Mouse (Mus musculus): ENCODE measurements around the gene Fam90a1b.

GRCm38 (mm10) chrX:94408975-94409374, 42.4 kb upstream of the Fam90a1b start:
- no peak for TF ChIP-seq GATA1 (IDR thresholded peaks at IDR 0.05; ENCODE audit: low read length)
- no peak for TF ChIP-seq TAL1 (IDR thresholded peaks at IDR 0.05; ENCODE audit: low read length)

All from erythroblast, embryonic 14.5 days (primary cell).